ENCODE assay signal across 18 mouse cellular contexts in genomic region chr16:11665869-11666268, GRCm38 (mm10).
DNase-seq lines count a peak whose midpoint lies in the region; ATAC-seq and TF ChIP-seq lines count a peak whose summit lies in the region.
"Had no signal": no experiment of that assay in that cellular context is flagged by ENCODE, and none has a peak within 500 bp of the region (broad histone marks: within the 10 kb centered on the region; RNA-seq: fewer than 3 reads in every experiment).

No protein-coding gene starts in this region.

- H3K27ac ChIP-seq in kidney, adult 2 months (ENCODE audit: insufficient read depth, low read depth, low read length) = no peak overlapping the region
- H3K27ac ChIP-seq: embryonic facial prominence, embryonic 13.5 days; gastrocnemius, adult 2 months; hindbrain, postnatal 0 days; neural tube, embryonic 12.5 days; stomach, embryonic 15.5 days had no signal

- peak; percentile 49; the same call in 1 of the 2 replicates for ATAC-seq in monocyte, adult 5-6 weeks (replicated peaks; ENCODE audit: insufficient number of reproducible peaks, low FRiP score, low TSS enrichment, poor library complexity, severe bottlenecking)
- ATAC-seq: hindbrain, postnatal 0 days; midbrain, embryonic 16.5 days had no signal

- no peaks in the 10 kb centered on the region for H3K36me3 ChIP-seq in kidney, adult 2 months (ENCODE audit: control insufficient read depth, insufficient read depth, low read length)
- H3K36me3 ChIP-seq: embryonic facial prominence, embryonic 13.5 days; neural tube, embryonic 12.5 days; stomach, embryonic 15.5 days had no signal

- peak; percentile 45 for DNase-seq in kidney, adult 2 months
- no peak for DNase-seq in kidney, postnatal 10 days
- peak; percentile 16 for DNase-seq in lung, postnatal 25 days (ENCODE audit: low spot score)
- no peak for DNase-seq in lung, postnatal 4 days
- DNase-seq in adrenal gland, postnatal 36 days = peak; percentile 48 to 78
- no peak for DNase-seq in thymus, adult 18-20 months
- no peak for DNase-seq in cerebellum, postnatal 36 days
- DNase-seq: B cell, adult 2 months; cerebellum, adult 11-12 months; gastrocnemius, adult 2 months; layer of hippocampus, postnatal 36 days; spleen, adult 18-20 months had no signal

- H3K27me3 ChIP-seq in kidney, adult 2 months (replicated peaks; ENCODE audit: control insufficient read depth, insufficient read depth, low read length) = no peaks in the 10 kb centered on the region
- H3K27me3 ChIP-seq: embryonic facial prominence, embryonic 13.5 days; neural tube, embryonic 12.5 days; stomach, embryonic 15.5 days had no signal

- no peak for TF ChIP-seq CTCF in kidney, adult 2 months (conservative IDR thresholded peaks at IDR 0.05; ENCODE audit: insufficient read depth, insufficient read length, low read depth, low read length)

- WGBS in kidney, adult 2 months = 66% methylated on average over 6 of the region's 6 CpGs

- H3K4me1 ChIP-seq in kidney, adult 2 months (ENCODE audit: control insufficient read depth, insufficient read depth, low read length) = 0 out of 2 replicates have a peak, but pooled peaks cover 6% of the 10 kb centered on the region
- H3K4me1 ChIP-seq: embryonic facial prominence, embryonic 13.5 days had no signal

- no peak overlapping the region for H3K4me3 ChIP-seq in kidney, adult 2 months (ENCODE audit: insufficient read depth, low read depth, low read length)
- H3K4me3 ChIP-seq: embryonic facial prominence, embryonic 13.5 days; gastrocnemius, adult 2 months; neural tube, embryonic 12.5 days; stomach, embryonic 15.5 days had no signal

- TF ChIP-seq POLR2A in kidney, adult 2 months (IDR thresholded peaks at IDR 0.05; ENCODE audit: low read depth, low read length) = no peak

Comparison
In these comparisons a context has a peak if more than half of its experiments do, and no peak if none do; other contexts are left out.
1. DNase-seq: peak in kidney, adult 2 months (single experiment), lung, postnatal 25 days (single experiment) and adrenal gland, postnatal 36 days (2 of 2); none in kidney, postnatal 10 days (single experiment), lung, postnatal 4 days (0 of 2), thymus, adult 18-20 months (0 of 2) and cerebellum, postnatal 36 days (0 of 2).